Mouse (Mus musculus) heart, embryonic 11.5 days (tissue): ENCODE measurements around the gene Gucy2c. TPM values are rescaled to one million over a fixed set of nuclear protein-coding genes. Genes with fewer than 3 reads are reported as not detected.
"Not testable (repeated sequence)": the region's sequence is repeated elsewhere in the genome, so short reads cannot be mapped to it uniquely, and the experiment has no call there.

Source experiments
- ATAC-seq: fragments of 200-750 bp; cut with Nextera tagmentation; replicated peaks from 2 replicates; pipeline ENCODE4 v1.8.0; 2017; ENCODE audit warnings: moderate library complexity; ENCODE audit not compliant: insufficient number of reproducible peaks, low FRiP score, low TSS enrichment
- H3K27ac ChIP-seq: fragments of 300-500 bp; sonication (generic); 2 replicates; pipeline ENCODE4 v1.5.1; 2014; ENCODE audit warnings: mild to moderate bottlenecking, low read depth, low read length
- H3K27me3 ChIP-seq: fragments of 300-500 bp; sonication (generic); 2 replicates; pipeline ENCODE4 v1.6.1; 2014; ENCODE audit warnings: mild to moderate bottlenecking, low read length, mixed read lengths; ENCODE audit not compliant: control insufficient read depth, insufficient read depth
- H3K36me3 ChIP-seq: fragments of 300-500 bp; sonication (generic); 2 replicates; pipeline ENCODE4 v1.6.1; 2014; ENCODE audit warnings: mild to moderate bottlenecking, low read length, moderate library complexity, mixed read lengths; ENCODE audit not compliant: control insufficient read depth, insufficient read depth
- H3K4me1 ChIP-seq: fragments of 300-500 bp; sonication (generic); 2 replicates; pipeline ENCODE4 v1.6.1; 2014; ENCODE audit warnings: low read length; ENCODE audit not compliant: control insufficient read depth, insufficient read depth
- H3K4me2 ChIP-seq: fragments of 300-500 bp; sonication (generic); 2 replicates; pipeline ENCODE4 v1.6.1; 2014; ENCODE audit warnings: mild to moderate bottlenecking, moderate library complexity
- H3K4me3 ChIP-seq: fragments of 300-500 bp; sonication (generic); 2 replicates; pipeline ENCODE4 v1.5.1; 2014; ENCODE audit warnings: low read depth, low read length
- H3K9ac ChIP-seq: fragments of 300-500 bp; sonication (generic); 2 replicates; pipeline ENCODE4 v1.6.1; 2014; ENCODE audit warnings: mild to moderate bottlenecking, low read depth, low read length, moderate library complexity
- H3K9me3 ChIP-seq: fragments of 300-500 bp; sonication (generic); replicated peaks from 2 replicates; pipeline ENCODE4 v1.6.1; 2016; ENCODE audit warnings: low read length; ENCODE audit not compliant: control insufficient read depth
- WGBS: fragments of 180-500 bp; shearing (Covaris S2); extraction: QIAGEN DNeasy Blood & Tissue Kit; methylation state at CpG from one replicate; pipeline ENCODE4 v1.1.7; 2014; ENCODE audit not compliant: insufficient replicate concordance; 5-methylcytosine and 5-hydroxymethylcytosine counted together
- polyA plus RNA-seq: library from polyadenylated mRNA; unstranded; fragments of >200 nt; fragmentation: Nextera tagmentation; extraction: Ambion mirVana; gene quantifications from 2 replicates; pipeline ENCODE4 v1.2.1, GENCODE M21; 2014

Gene Gucy2c
- polyA plus RNA-seq, 1 experiment from 2014 or later, result 0.11 TPM

DNA sequence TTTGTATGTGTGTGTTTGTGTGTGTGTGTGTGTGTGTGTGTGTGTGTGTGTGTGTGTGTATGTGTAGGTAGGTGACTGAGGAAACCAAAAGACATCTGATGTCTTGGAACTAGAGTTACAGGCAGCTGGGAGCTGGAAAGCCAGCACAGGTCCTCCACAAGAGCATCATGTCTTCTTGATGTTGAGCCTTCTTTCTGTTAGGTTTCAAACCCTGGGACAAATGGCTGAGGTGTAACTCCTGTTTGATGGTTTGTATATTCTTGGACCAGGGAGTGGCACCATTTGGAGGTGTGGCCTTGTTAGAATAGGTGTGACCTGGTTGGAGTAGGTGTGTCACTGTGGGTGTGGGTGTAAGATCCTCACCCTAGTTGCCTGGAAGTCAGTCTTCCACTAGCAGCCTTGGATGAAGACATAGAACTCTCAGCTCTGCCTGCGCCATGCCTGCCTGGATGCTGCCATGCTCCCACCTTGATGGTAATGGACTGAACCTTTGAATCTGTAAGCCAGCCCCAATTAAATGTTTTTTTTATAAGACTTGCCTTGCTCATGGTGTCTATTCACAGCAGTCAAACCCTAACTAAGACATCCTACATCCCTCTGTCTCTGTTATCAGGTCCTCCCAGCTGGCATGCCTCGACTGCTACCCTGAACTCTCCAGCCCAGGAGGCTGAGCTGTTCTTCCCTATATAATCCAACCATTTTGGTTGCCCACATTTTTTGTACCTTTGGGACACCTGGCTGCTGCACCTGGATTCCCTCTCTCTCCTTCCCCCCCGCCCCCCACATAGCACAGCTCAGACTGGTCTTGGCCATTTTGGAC is 16.5 kb upstream of the Gucy2c start:
- H3K9me3 ChIP-seq, H3K4me1 ChIP-seq, H3K27me3 ChIP-seq, H3K4me3 ChIP-seq, ATAC-seq, H3K9ac ChIP-seq, H3K27ac ChIP-seq, H3K36me3 ChIP-seq: not testable (repeated sequence)
- 73% methylated on average over 3 of the region's 3 CpGs for WGBS
- 0 out of 2 replicates have a peak overlapping the region, but pooled peaks have one; percentile 9 for H3K4me2 ChIP-seq

DNA sequence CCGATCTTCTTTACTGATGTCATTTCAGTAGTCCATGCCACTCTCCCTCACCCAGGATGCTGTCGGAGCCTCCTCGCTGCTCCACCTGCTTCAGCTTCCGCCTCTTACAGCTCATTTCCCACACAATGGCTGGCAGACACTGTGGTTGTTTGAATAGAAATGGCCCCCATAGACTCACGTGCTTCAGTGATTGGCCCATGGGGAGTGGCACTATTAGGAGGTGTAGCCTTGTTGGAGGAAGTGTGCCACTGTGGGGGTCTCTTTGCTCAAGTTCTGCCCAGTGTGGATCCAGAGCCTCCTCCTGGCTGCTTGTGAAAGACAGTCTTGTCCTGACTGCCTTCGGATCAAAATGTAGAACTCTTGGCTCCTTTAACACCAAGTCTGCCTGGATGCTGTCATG is 14.3 kb upstream of the Gucy2c start:
- Histone ChIP-seq H3K4me2 (no peak overlapping the region), H3K36me3 (no peaks in the 10 kb centered on the region), H3K27ac (no peak overlapping the region), H3K9me3 (no peaks in the 10 kb centered on the region), H3K9ac (no peak overlapping the region), H3K4me3 (no peak overlapping the region), H3K4me1 (no peaks in the 10 kb centered on the region), H3K27me3 (no peaks in the 10 kb centered on the region)
- ATAC-seq, result no peak
- WGBS, result 64% methylated on average over 6 of the region's 6 CpGs

DNA sequence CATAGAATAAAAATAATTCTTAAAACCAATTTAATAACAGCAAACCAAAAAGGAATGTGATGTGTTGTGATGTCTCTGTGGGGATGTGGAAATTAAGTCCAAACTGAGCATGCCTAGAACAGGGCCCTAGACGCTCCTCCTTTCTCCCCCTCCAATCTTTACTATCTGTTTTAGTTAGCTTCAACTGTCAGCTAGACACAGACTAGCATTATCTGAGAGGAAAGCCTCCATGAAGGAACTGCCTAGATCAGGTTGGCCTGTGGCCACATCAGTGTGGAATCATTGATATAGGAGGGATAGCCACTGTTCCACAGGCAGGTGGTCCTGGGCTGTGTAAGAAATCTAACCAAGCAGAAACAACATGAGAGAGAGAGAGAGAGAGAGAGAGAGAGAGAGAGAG is 13.5 kb upstream of the Gucy2c start:
- no peak overlapping the region for H3K9ac ChIP-seq
- H3K27ac ChIP-seq, result no peak overlapping the region
- no peak overlapping the region for H3K4me2 ChIP-seq
- no peak for ATAC-seq
- H3K4me3 ChIP-seq, result no peak overlapping the region
- H3K4me1 ChIP-seq, result no peaks in the 10 kb centered on the region
- 27% methylated on average over 1 of the region's 1 CpGs for WGBS
- H3K9me3 ChIP-seq, result no peaks in the 10 kb centered on the region
- H3K27me3 ChIP-seq, result no peaks in the 10 kb centered on the region
- no peaks in the 10 kb centered on the region for H3K36me3 ChIP-seq

DNA sequence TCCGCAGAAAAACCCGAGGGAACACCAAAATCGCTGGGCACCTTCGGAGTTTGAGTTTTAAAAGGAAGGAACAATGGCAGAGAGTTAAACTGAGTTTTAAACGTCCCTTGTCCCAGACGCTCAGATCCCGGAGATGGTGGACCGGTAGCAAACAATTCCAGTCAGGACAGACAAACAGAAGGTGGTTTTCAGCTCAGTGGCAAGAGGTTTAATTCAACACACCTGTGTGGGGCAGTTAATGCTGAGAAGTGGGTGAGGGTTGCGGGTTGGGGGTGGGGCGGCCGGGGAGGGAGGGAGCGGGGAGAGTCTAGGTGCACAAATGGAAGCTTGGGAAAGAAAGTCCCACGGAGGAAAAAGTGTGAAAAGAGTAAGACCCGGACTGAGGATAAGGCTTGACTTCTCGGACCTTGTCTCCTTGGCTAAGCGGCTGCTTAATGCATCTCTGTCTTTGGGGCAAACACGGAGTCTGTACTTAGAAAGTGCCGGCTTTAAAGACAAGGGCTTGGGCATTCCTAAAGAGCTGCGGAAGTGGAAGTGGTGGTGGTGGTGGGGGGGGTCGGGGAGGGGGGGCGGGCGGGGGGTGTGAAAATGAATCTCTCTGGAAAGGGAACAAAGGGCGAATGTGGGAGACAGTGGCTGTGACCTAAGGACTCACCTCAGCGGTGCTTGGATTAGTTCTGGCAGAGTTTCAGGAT is 12.4 kb upstream of the Gucy2c start:
- no peaks in the 10 kb centered on the region for H3K36me3 ChIP-seq
- H3K4me1 ChIP-seq, result no peaks in the 10 kb centered on the region
- WGBS, result 1% methylated on average over 24 of the region's 24 CpGs
- H3K27ac ChIP-seq, result no peak overlapping the region
- no peak for ATAC-seq
- H3K4me3 ChIP-seq, result peak overlapping the region; percentile 45
- H3K9me3 ChIP-seq, result no peaks in the 10 kb centered on the region
- peak overlapping the region; percentile 62 for H3K9ac ChIP-seq
- H3K27me3 ChIP-seq, result no peaks in the 10 kb centered on the region
- peak overlapping the region; percentile 82 for H3K4me2 ChIP-seq

DNA sequence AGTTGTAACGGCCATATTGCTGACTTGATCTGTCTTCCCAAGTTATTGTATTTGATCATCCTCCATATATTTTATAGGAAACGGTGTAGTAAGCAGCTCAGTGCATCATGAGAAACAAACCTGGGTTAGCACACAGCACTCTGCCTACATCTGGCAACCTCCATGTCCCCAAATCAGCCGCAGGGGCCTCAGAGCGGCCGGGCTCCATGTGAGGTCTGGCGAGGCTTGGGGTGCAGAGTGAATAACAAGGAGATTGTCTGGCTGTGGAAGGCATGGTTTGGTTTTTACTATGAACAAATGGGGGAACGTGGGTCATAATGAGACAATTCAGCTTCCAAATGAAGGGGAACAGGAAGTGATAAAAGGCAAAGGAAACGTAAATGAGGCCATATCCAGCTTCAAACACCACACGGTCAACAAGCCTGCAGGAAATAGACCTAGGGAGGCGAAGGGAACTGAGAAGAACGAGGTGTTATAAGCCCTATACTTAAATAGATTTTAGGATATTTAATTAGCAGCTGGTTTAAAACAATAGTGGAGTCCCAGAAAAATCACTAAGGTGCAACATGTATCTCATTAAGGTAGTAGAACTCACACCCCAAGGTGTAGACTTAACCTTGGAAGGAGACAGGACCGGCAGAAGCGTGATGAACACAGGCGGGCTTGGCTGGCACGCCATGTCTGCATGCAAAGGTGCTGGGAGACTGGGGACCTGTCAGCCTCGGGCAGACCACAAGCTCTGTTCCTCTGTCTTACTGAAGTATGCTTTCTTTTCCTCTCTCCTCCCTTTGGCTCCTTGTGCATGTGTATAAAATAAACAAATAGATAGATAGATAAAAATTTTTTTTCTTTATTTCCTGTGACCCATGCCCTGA is 11.6 kb upstream of the Gucy2c start:
- H3K4me1 ChIP-seq, result no peaks in the 10 kb centered on the region
- peak overlapping the region; percentile 62; the same call in 1 of the 2 replicates for H3K9ac ChIP-seq
- WGBS, result 19% methylated on average over 16 of the region's 16 CpGs
- H3K36me3 ChIP-seq, result no peaks in the 10 kb centered on the region
- peak overlapping the region; percentile 82 for H3K4me2 ChIP-seq
- no peaks in the 10 kb centered on the region for H3K9me3 ChIP-seq
- H3K27ac ChIP-seq, result no peak overlapping the region
- no peaks in the 10 kb centered on the region for H3K27me3 ChIP-seq
- peak overlapping the region; percentile 45 for H3K4me3 ChIP-seq
- no peak for ATAC-seq

DNA sequence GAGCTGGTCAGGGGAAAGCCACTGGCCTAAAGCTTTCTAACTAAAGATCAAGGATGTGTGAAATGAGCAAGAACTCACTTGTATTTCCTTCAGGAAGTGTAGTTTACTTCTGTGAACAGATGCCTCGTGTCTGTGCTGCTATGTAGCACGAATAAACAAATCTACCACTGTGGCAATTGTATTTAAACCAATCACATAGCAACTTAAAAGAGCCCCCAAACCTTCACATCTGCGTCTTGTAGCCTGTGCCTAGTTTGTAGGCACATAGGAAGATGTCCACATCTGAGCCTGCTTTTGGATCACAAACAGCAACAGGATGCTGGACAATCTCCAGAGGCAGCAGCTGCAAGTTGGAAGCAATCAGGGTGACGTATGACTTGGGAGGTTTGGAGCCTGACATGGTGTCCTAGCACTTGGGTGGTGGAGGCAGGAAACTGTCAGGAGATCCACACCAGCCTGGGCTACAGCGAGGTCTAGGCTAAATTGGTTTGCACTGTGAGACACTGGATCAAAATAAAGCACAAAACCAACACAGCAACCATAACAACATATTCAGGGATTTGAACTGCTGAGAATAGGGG is 7.9 kb upstream of the Gucy2c start:
- Histone ChIP-seq H3K4me2 (no peak overlapping the region), H3K4me1 (no peaks in the 10 kb centered on the region), H3K4me3 (no peak overlapping the region), H3K9ac (no peak overlapping the region), H3K9me3 (no peaks in the 10 kb centered on the region), H3K27ac (no peak overlapping the region), H3K36me3 (no peaks in the 10 kb centered on the region), H3K27me3 (no peaks in the 10 kb centered on the region)
- WGBS, result 69% methylated on average over 5 of the region's 5 CpGs
- no peak for ATAC-seq

DNA sequence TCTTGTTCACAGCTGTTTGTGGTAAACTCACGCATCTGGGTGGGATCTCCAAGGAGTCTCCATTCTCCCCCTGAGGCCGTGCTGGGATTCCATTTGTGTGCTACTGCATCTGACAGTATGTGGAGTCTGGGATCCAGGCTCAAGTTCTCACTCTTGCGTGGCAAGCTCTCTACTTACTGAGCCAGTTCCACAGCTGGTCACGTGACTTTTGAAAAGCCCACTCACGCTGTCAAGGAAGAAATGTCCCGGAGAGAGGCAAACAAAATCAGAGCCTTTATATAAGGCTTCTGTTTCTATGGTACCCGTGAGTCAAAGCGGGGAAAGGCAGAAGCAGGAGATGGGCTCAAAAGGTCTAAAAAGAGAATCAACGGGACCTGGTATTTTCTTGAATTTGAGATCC is 1.2 kb upstream of the Gucy2c start:
- no peak overlapping the region for H3K4me2 ChIP-seq
- ATAC-seq, result no peak
- whole genome bisulfite sequencing, result 82% methylated on average over 9 of the region's 9 CpGs

DNA sequence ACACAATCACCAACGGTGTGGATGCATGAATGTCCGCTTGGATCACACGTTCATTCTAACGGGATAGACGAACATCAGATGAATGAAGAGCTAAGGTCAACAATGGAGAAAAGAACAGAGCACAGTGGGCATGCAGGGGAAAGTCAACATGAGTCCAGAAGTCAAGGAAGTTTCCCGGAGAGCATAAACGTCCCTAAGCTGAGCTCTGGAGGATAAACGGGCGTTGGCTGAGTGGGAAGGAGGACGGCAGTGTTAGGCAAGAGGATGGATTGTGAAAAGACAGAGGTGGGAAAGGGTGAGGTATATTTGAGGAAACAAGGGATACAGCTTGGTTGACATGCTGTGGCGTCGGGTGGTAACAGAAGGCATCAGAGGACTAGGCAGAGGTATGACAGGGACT is 581 bp upstream of the Gucy2c start:
- Histone ChIP-seq H3K9ac (no peak overlapping the region), H3K36me3 (no peaks in the 10 kb centered on the region), H3K27me3 (peaks cover 3% of the 10 kb centered on the region; the same call in 1 of the 2 replicates), H3K27ac (no peak overlapping the region), H3K4me2 (no peak overlapping the region), H3K4me1 (no peaks in the 10 kb centered on the region), H3K9me3 (no peaks in the 10 kb centered on the region), H3K4me3 (no peak overlapping the region)
- 76% methylated on average over 12 of the region's 12 CpGs for WGBS
- ATAC-seq, result no peak

More for the DNA sequence above, 1.2 kb upstream of the Gucy2c start:
- no peaks in the 10 kb centered on the region for H3K36me3 ChIP-seq
- no peak overlapping the region for H3K9ac ChIP-seq
- peaks cover 3% of the 10 kb centered on the region; the same call in 1 of the 2 replicates for H3K27me3 ChIP-seq
- H3K9me3 ChIP-seq, result no peaks in the 10 kb centered on the region
- no peak overlapping the region for H3K4me3 ChIP-seq
- H3K27ac ChIP-seq, result no peak overlapping the region
- H3K4me1 ChIP-seq, result no peaks in the 10 kb centered on the region
